Mouse (Mus musculus): ENCODE results near the gene Il27.

GRCm38 (mm10) chr7:126554796-126555195 is 39.9 kb downstream of the Il27 start:
- TF ChIP-seq POLR2A (IDR thresholded peaks at IDR 0.05; ENCODE audit: low read depth, low read length) = no peak
- no peak for TF ChIP-seq CTCF (IDR thresholded peaks at IDR 0.05; ENCODE audit: borderline replicate concordance, insufficient read depth, low read length)

All from embryonic fibroblast, embryonic 13.5 days (primary cell).